Mouse (Mus musculus): Measurements from ENCODE around the gene Gm12800.
"Not testable (repeated sequence)": the region's sequence is repeated elsewhere in the genome, so short reads cannot be mapped to it uniquely, and the experiment has no call there.

The Gm12800 gene

GRCm38 (mm10) chr4:101908821-101909220 is at the start of gene Gm12800:
TSS of gene Gm12800 (plus strand) at chr4:101909121.
- not testable (repeated sequence) for DNase-seq (ENCODE audit: low read depth, low spot score)

- peak; percentile 94 for DNase-seq (ENCODE audit: low read depth, low spot score)
Observed at GRCm38 (mm10) chr4:101860873-101861272, 48.0 kb upstream of the Gm12800 start.

DNA sequence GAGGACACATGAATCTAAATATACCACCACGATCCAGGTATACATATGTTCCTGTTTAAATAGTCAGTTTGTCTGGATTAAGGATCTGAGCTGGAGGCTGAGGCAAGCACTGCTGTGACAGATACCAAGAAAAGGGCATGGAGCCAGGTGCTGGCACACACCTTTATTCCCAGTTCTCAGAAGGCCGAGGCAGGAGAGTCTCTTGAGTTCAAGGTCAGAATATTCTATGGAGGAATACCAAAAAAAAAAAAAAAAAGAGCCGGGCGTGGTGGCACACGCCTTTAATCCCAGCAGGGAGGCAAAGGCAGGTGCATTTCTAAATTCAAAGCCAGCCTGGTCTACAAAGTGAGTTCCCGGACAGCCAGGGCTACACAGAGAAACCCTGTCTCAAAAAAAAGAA is 46.6 kb upstream of the Gm12800 start:
- DNase-seq (ENCODE audit: low read depth, low spot score), result peak; percentile 72

GRCm38 (mm10) chr4:101872031-101872430 is 36.9 kb upstream of the Gm12800 start:
- peak; percentile 87 for DNase-seq (ENCODE audit: low read depth, low spot score)

- DNase-seq (ENCODE audit: low read depth, low spot score), result not testable (repeated sequence)
Observed at GRCm38 (mm10) chr4:101875687-101876086, 33.2 kb upstream of the Gm12800 start.

GRCm38 (mm10) chr4:101883641-101884040 is 25.3 kb upstream of the Gm12800 start:
- peak; percentile 99 for DNase-seq (ENCODE audit: low read depth, low spot score)

GRCm38 (mm10) chr4:101889377-101889776 is 19.5 kb upstream of the Gm12800 start:
- peak; percentile 99 for DNase-seq (ENCODE audit: low read depth, low spot score)

GRCm38 (mm10) chr4:101893656-101894420 is 15.1 kb upstream of the Gm12800 start, which contains the start of gene C130073F10Rik:
TSS of gene C130073F10Rik (minus strand) at chr4:101893789.
- peak; percentile 74 for DNase-seq (ENCODE audit: low read depth, low spot score)

DNA sequence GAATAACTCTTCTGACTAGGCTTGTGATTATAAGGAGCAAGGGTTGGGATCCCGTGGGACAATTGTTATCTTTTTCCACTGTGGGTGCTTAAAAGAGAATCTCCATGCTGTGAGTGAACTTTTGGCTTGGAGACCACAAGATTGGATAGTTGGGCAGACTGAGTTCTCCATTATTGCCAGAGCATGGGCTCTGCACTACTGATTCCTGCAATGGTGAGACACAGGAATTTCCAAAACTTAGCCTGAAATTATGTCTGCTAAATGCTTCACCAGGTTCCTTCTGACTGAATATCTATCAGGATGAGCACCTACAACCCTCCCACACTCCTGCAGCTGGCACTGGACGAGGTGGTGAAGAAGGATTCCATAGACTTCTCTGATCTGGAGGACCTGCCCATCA is 31.2 kb downstream of the Gm12800 start, which contains the start of gene Gm12794:
Gene Gm12794, plus strand, starts transcription at position 301 of the 400 bp plus-strand sequence.
- DNase-seq (ENCODE audit: low read depth, low spot score), result not testable (repeated sequence)

All from R1 (cell line).